Mouse (Mus musculus): ENCODE data around the gene Adamts20. TPM values are rescaled to one million over a fixed set of nuclear protein-coding genes. Genes with fewer than 3 reads are reported as not detected.

The Adamts20 gene
- polyA plus RNA-seq, 1 experiment from 2014 or later: 4.0 TPM

DNA sequence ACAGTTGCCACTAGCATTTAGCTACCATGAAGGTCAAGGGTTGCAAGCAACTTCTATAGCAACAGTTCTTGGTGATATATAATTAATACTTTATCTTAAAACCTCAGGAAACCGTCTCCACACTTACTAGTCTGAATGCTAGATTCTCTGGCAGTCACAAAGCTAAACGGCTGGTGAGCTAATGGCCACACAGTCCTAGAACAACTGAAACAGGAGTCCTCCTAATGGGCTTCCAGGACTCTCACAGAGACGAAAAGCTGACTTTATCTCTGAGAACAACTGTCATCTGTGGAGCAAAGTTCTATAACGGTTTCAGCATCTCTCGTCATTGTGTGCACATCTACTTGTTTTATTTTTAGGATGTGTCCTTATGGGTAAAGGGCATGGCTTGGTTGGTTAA, 15.0 kb upstream of the Adamts20 start:
- 86% methylated on average over 5 of the region's 5 CpGs for WGBS
- Histone ChIP-seq H3K4me1 (ENCODE audit: control insufficient read depth, insufficient read depth, low read length) (no peaks in the 10 kb centered on the region), H3K9ac (ENCODE audit: low read depth, low read length) (no peak overlapping the region), H3K36me3 (ENCODE audit: control insufficient read depth, insufficient read depth, low read length) (no peaks in the 10 kb centered on the region), H3K9me3 (ENCODE audit: control insufficient read depth, low read length) (no peaks in the 10 kb centered on the region), H3K4me3 (ENCODE audit: low read length) (no peak overlapping the region), H3K27ac (ENCODE audit: low read depth, low read length) (no peak overlapping the region), H3K4me2 (replicated peaks; ENCODE audit: low read depth, low read length) (no peak overlapping the region), H3K27me3 (ENCODE audit: control insufficient read depth, insufficient read depth, low read length) (no peaks in the 10 kb centered on the region)
- no peak for ATAC-seq (ENCODE audit: low FRiP score, low TSS enrichment)

DNA sequence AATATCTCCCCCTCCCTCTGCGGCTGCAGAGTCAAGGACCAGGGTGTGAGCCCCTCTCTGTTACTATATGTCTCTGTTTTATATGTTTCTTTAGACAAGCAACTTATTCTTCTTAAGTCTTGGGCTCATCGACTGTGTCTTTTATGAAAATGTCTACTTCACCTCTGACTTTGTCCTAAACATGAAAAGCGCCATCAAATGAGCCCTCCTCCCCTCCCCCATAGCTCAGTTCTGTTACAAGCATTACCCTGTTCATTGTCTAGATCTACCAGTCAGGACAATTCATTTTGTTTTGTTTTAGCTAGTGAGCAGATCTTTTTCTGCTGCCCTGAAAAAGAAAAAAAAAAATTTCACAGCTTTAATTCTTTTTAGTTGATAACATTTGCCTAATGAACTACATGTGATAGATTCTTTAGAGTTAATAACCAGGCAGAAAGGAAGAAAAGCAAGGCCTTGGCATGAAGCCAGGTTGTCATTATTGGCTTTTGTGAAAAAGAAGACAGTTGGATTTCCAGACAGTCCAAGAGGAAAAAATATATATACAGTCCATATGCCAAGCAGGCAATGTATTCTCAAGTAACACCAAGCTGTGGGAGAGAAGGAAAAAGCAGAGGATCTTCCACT, 14.4 kb upstream of the Adamts20 start:
- Histone ChIP-seq H3K9me3 (ENCODE audit: control insufficient read depth, low read length) (no peaks in the 10 kb centered on the region), H3K4me2 (replicated peaks; ENCODE audit: low read depth, low read length) (no peak overlapping the region), H3K9ac (ENCODE audit: low read depth, low read length) (no peak overlapping the region), H3K4me3 (ENCODE audit: low read length) (no peak overlapping the region), H3K27ac (ENCODE audit: low read depth, low read length) (no peak overlapping the region), H3K4me1 (ENCODE audit: control insufficient read depth, insufficient read depth, low read length) (no peaks in the 10 kb centered on the region), H3K36me3 (ENCODE audit: control insufficient read depth, insufficient read depth, low read length) (no peaks in the 10 kb centered on the region), H3K27me3 (ENCODE audit: control insufficient read depth, insufficient read depth, low read length) (no peaks in the 10 kb centered on the region)
- 87% methylated on average over 3 of the region's 3 CpGs for WGBS
- no peak for ATAC-seq (ENCODE audit: low FRiP score, low TSS enrichment)

DNA sequence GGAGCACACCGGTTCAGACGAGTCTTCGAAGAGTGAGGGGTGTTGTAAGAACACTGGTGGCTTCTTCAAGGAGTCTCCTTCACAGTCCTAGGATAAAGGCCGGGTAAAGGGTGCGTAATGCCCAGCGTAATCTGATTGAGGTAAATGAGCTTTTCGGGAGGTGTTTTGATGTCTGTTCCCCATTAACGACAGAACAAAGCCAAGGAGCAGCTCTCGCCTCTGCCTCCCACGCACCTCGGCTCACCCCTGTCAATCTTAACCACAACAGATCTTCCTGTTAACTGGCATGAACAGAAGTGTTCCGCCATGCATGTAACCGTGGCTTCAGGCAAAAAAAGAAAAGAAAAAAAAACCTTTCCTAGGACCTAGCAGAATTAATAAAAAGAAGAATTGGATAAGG, 13.5 kb upstream of the Adamts20 start:
- Histone ChIP-seq H3K9me3 (ENCODE audit: control insufficient read depth, low read length) (no peaks in the 10 kb centered on the region), H3K36me3 (ENCODE audit: control insufficient read depth, insufficient read depth, low read length) (no peaks in the 10 kb centered on the region), H3K27ac (ENCODE audit: low read depth, low read length) (no peak overlapping the region), H3K4me3 (ENCODE audit: low read length) (no peak overlapping the region), H3K9ac (ENCODE audit: low read depth, low read length) (no peak overlapping the region), H3K4me1 (ENCODE audit: control insufficient read depth, insufficient read depth, low read length) (no peaks in the 10 kb centered on the region), H3K4me2 (replicated peaks; ENCODE audit: low read depth, low read length) (no peak overlapping the region), H3K27me3 (ENCODE audit: control insufficient read depth, insufficient read depth, low read length) (no peaks in the 10 kb centered on the region)
- 27% methylated on average over 13 of the region's 13 CpGs for WGBS
- ATAC-seq (ENCODE audit: low FRiP score, low TSS enrichment): no peak; the same call in 1 of the 2 replicates

DNA sequence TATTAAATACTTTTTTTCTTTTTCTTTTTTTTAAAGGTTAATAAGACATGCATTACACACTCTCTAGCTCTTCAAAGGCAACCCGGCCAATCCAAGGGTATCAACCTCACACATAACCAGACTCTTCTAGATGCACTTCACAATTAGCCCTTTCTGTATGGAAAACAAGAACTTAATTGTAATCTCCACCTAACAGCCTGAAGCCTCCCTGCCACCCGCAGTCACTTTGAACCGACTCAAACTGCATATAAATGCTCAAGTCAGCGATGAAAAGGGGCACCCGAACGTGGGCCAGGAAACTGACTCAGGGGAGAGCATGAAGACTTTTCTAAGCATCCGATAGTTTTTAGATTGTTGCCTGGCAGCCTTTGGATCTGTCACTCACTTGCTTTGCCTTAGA, 12.1 kb upstream of the Adamts20 start:
- Histone ChIP-seq H3K27ac (ENCODE audit: low read depth, low read length) (no peak overlapping the region), H3K27me3 (ENCODE audit: control insufficient read depth, insufficient read depth, low read length) (no peaks in the 10 kb centered on the region), H3K9me3 (ENCODE audit: control insufficient read depth, low read length) (no peaks in the 10 kb centered on the region), H3K9ac (ENCODE audit: low read depth, low read length) (no peak overlapping the region), H3K4me1 (ENCODE audit: control insufficient read depth, insufficient read depth, low read length) (no peaks in the 10 kb centered on the region), H3K36me3 (ENCODE audit: control insufficient read depth, insufficient read depth, low read length) (no peaks in the 10 kb centered on the region), H3K4me2 (replicated peaks; ENCODE audit: low read depth, low read length) (no peak overlapping the region), H3K4me3 (ENCODE audit: low read length) (no peak overlapping the region)
- 63% methylated on average over 7 of the region's 7 CpGs for WGBS
- no peak for ATAC-seq (ENCODE audit: low FRiP score, low TSS enrichment)

- WGBS: 86% methylated on average over 5 of the region's 5 CpGs
- no peak overlapping the region for H3K4me3 ChIP-seq (ENCODE audit: low read length)
- H3K9ac ChIP-seq (ENCODE audit: low read depth, low read length): no peak overlapping the region
- no peaks in the 10 kb centered on the region for H3K36me3 ChIP-seq (ENCODE audit: control insufficient read depth, insufficient read depth, low read length)
- H3K9me3 ChIP-seq (ENCODE audit: control insufficient read depth, low read length): no peaks in the 10 kb centered on the region
- no peak overlapping the region for H3K4me2 ChIP-seq (replicated peaks; ENCODE audit: low read depth, low read length)
- no peaks in the 10 kb centered on the region for H3K4me1 ChIP-seq (ENCODE audit: control insufficient read depth, insufficient read depth, low read length)
- no peak for ATAC-seq (ENCODE audit: low FRiP score, low TSS enrichment)
- no peak overlapping the region for H3K27ac ChIP-seq (ENCODE audit: low read depth, low read length)
- no peaks in the 10 kb centered on the region for H3K27me3 ChIP-seq (ENCODE audit: control insufficient read depth, insufficient read depth, low read length)
Measured at GRCm38 (mm10) chr15:94475975-94476374, 10.8 kb upstream of the Adamts20 start.

DNA sequence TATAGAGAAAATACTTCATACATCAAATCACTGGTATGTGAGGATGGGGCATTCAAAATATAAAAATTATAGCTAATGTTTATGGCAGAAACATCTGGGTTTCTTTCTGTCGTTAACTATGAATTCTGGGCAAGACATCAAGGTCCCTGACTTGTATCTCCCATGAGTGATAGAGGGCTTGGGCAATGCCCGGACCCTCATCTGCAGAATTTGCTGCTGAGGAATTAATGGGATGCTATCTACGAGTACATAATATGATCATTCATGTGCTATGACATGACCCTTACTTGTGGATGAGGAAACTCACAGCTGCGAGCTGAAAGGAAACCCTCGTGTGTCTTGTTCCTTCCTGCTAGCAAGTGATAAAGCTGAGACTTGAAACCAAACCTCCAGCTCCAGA, 5.1 kb upstream of the Adamts20 start:
- H3K4me1 ChIP-seq (ENCODE audit: control insufficient read depth, insufficient read depth, low read length): no peaks in the 10 kb centered on the region
- no peak overlapping the region for H3K27ac ChIP-seq (ENCODE audit: low read depth, low read length)
- no peak overlapping the region for H3K4me3 ChIP-seq (ENCODE audit: low read length)
- no peak overlapping the region for H3K4me2 ChIP-seq (replicated peaks; ENCODE audit: low read depth, low read length)
- WGBS: 77% methylated on average over 5 of the region's 5 CpGs
- ATAC-seq (ENCODE audit: low FRiP score, low TSS enrichment): no peak
- no peak overlapping the region for H3K9ac ChIP-seq (ENCODE audit: low read depth, low read length)
- H3K36me3 ChIP-seq (ENCODE audit: control insufficient read depth, insufficient read depth, low read length): no peaks in the 10 kb centered on the region
- no peaks in the 10 kb centered on the region for H3K27me3 ChIP-seq (ENCODE audit: control insufficient read depth, insufficient read depth, low read length)
- no peaks in the 10 kb centered on the region for H3K9me3 ChIP-seq (ENCODE audit: control insufficient read depth, low read length)

GRCm38 (mm10) chr15:94464881-94465280, 337 bp downstream of the Adamts20 start:
- WGBS: 84% methylated on average over 14 of the region's 14 CpGs

GRCm38 (mm10) chr15:94463251-94463650, 2.0 kb downstream of the Adamts20 start:
- WGBS: 69% methylated on average over 3 of the region's 3 CpGs
- H3K9me3 ChIP-seq (ENCODE audit: control insufficient read depth, low read length): no peaks in the 10 kb centered on the region
- no peak overlapping the region for H3K4me3 ChIP-seq (ENCODE audit: low read length)
- H3K27me3 ChIP-seq (ENCODE audit: control insufficient read depth, insufficient read depth, low read length): no peaks in the 10 kb centered on the region
- ATAC-seq (ENCODE audit: low FRiP score, low TSS enrichment): no peak; the same call in 1 of the 2 replicates
- H3K27ac ChIP-seq (ENCODE audit: low read depth, low read length): no peak overlapping the region
- no peak overlapping the region for H3K9ac ChIP-seq (ENCODE audit: low read depth, low read length)
- no peaks in the 10 kb centered on the region for H3K36me3 ChIP-seq (ENCODE audit: control insufficient read depth, insufficient read depth, low read length)
- H3K4me1 ChIP-seq (ENCODE audit: control insufficient read depth, insufficient read depth, low read length): peaks cover under 1% of the 10 kb centered on the region; the same call in 1 of the 2 replicates
- H3K4me2 ChIP-seq (replicated peaks; ENCODE audit: low read depth, low read length): no peak overlapping the region

More at GRCm38 (mm10) chr15:94464881-94465280, 337 bp downstream of the Adamts20 start:
- Histone ChIP-seq H3K4me3 (ENCODE audit: low read length) (no peak overlapping the region), H3K27me3 (ENCODE audit: control insufficient read depth, insufficient read depth, low read length) (no peaks in the 10 kb centered on the region), H3K27ac (ENCODE audit: low read depth, low read length) (no peak overlapping the region), H3K9me3 (ENCODE audit: control insufficient read depth, low read length) (no peaks in the 10 kb centered on the region), H3K9ac (ENCODE audit: low read depth, low read length) (no peak overlapping the region), H3K4me1 (ENCODE audit: control insufficient read depth, insufficient read depth, low read length) (no peaks in the 10 kb centered on the region), H3K36me3 (ENCODE audit: control insufficient read depth, insufficient read depth, low read length) (no peaks in the 10 kb centered on the region), H3K4me2 (replicated peaks; ENCODE audit: low read depth, low read length) (no peak overlapping the region)
- ATAC-seq (ENCODE audit: low FRiP score, low TSS enrichment): no peak

DNA sequence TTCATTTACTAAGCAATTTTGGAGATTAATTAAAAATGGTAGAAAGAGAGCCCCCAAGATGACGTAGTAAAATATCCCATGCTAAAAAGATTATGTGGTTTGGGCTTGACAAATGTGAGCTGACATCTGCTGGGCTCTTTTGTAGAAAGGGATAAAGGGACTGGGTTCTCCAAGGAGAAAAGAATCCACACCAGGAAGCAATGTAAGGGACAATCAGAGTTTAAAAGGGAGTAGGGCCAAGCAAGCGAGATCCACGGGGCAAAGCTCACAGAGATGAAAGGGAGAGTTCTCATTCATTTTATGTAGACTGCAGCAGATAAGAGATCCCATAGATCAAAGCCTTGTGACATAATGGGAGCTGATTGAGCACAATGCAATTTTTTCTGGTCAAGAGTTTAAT, 3.0 kb downstream of the Adamts20 start:
- Histone ChIP-seq H3K9ac (ENCODE audit: low read depth, low read length) (no peak overlapping the region), H3K27ac (ENCODE audit: low read depth, low read length) (no peak overlapping the region), H3K9me3 (ENCODE audit: control insufficient read depth, low read length) (no peaks in the 10 kb centered on the region), H3K4me2 (replicated peaks; ENCODE audit: low read depth, low read length) (no peak overlapping the region), H3K4me1 (ENCODE audit: control insufficient read depth, insufficient read depth, low read length) (peaks cover 8% of the 10 kb centered on the region; the same call in 1 of the 2 replicates), H3K27me3 (ENCODE audit: control insufficient read depth, insufficient read depth, low read length) (no peaks in the 10 kb centered on the region), H3K36me3 (ENCODE audit: control insufficient read depth, insufficient read depth, low read length) (no peaks in the 10 kb centered on the region), H3K4me3 (ENCODE audit: low read length) (no peak overlapping the region)
- no peak for ATAC-seq (ENCODE audit: low FRiP score, low TSS enrichment)
- whole genome bisulfite sequencing: 44% methylated on average over 3 of the region's 3 CpGs

All from kidney, embryonic 14.5 days (tissue).